Mouse (Mus musculus) ES-Bruce4 (cell line): ENCODE measurements around the gene Ski.

Source experiments
- CTCF ChIP-seq: IDR thresholded peaks from one replicate; pipeline ENCODE4 v1.8.1; 2011; ENCODE audit warnings: low read depth, low read length
- POLR2A ChIP-seq: IDR thresholded peaks from one replicate; pipeline ENCODE4 v1.8.1; 2011; ENCODE audit warnings: low read length; ENCODE audit not compliant: insufficient read depth

DNA sequence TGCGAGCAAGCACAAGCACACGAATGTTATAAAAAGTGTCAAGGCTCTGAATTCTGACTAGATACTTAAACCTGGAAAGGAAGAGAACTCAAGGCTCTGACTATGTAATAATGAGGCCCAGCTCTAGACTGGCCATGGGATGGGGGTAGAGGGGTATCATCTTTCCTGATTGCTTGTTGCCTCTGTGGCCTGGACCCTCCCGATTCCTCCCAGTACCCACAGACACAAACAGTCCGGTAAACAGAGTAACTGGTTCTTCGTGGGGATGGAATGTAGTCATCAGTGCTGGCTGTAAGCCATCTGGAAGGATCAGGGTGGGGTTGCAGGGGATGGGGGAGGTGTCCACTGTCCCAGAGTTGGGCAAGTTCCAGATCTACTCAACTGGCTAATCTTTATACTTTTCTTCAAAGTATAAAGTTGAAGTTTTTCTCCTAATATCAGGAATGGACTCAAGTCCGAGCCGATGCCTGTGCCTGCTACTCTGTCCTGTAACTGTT lies 44.7 kb upstream of the Ski start:
- no peak for TF ChIP-seq CTCF
- TF ChIP-seq POLR2A = no peak
